Mouse (Mus musculus) hindbrain, postnatal 0 days (tissue): ENCODE data around the gene Cd36. TPM values are rescaled to one million over a fixed set of nuclear protein-coding genes. Genes with fewer than 3 reads are reported as not detected.

Experiments used
- ATAC-seq: fragments of 200-750 bp; cut with Nextera tagmentation; 2 replicates; pipeline ENCODE4 v1.8.0; 2017; ENCODE audit warnings: mild to moderate bottlenecking, moderate TSS enrichment, moderate library complexity
- DNase-seq: peaks from one replicate; pipeline ENCODE4 v3.0.0-alpha.2; 2015; ENCODE audit warnings: low spot score
- H3K27ac ChIP-seq: fragments of 300-500 bp; sonication (generic); 2 replicates; pipeline ENCODE4 v1.5.1; 2014; ENCODE audit warnings: mild to moderate bottlenecking
- H3K27me3 ChIP-seq: fragments of 300-500 bp; sonication (generic); 2 replicates; pipeline ENCODE4 v1.6.1; 2014; ENCODE audit warnings: low read length, mixed read lengths; ENCODE audit not compliant: insufficient read depth
- H3K36me3 ChIP-seq: fragments of 300-500 bp; sonication (generic); 2 replicates; pipeline ENCODE4 v1.6.1; 2014; ENCODE audit warnings: low read length, mixed read lengths; ENCODE audit not compliant: insufficient read depth
- H3K4me1 ChIP-seq: fragments of 300-500 bp; sonication (generic); 2 replicates; pipeline ENCODE4 v1.6.1; 2014; ENCODE audit warnings: antibody characterized with exemption, low read length, mixed read lengths; ENCODE audit not compliant: insufficient read depth
- H3K4me2 ChIP-seq: fragments of 300-500 bp; sonication (generic); 2 replicates; pipeline ENCODE4 v1.6.1; 2014; ENCODE audit warnings: low read depth, mild to moderate bottlenecking, low read length, moderate library complexity, mixed read lengths
- H3K4me3 ChIP-seq: fragments of 300-500 bp; sonication (generic); 2 replicates; pipeline ENCODE4 v1.5.1; 2014; ENCODE audit warnings: low read length
- H3K9ac ChIP-seq: fragments of 300-500 bp; sonication (generic); replicated peaks from 2 replicates; pipeline ENCODE4 v1.6.1; 2014; ENCODE audit warnings: mild to moderate bottlenecking, low read length, moderate library complexity, mixed read lengths
- H3K9me3 ChIP-seq: fragments of 300-500 bp; sonication (generic); 2 replicates; pipeline ENCODE4 v1.6.1; 2016; ENCODE audit warnings: low read length, mixed read lengths
- CTCF ChIP-seq: IDR thresholded peaks from 2 replicates; pipeline ENCODE4 v1.5.1; 2016; ENCODE audit warnings: antibody characterized with exemption, control low read depth, low read depth
- WGBS: fragments of 180-500 bp; shearing (Covaris S2); extraction: QIAGEN DNeasy Blood & Tissue Kit; methylation state at CpG from one replicate; pipeline ENCODE4 v1.1.7; 2014; 5-methylcytosine and 5-hydroxymethylcytosine counted together
- polyA plus RNA-seq: library from polyadenylated mRNA; unstranded; fragments of >200 nt; fragmentation: Nextera tagmentation; extraction: Ambion mirVana; gene quantifications from 2 replicates; pipeline ENCODE4 v1.2.1, GENCODE M21; 2015
- total RNA-seq: library from RNA; depleted of rRNA; stranded (reverse); fragments of >200 nt; gene quantifications from 2 replicates; pipeline ENCODE4 v1.2.3, GENCODE M21; 2014

Gene Cd36
- total and polyA plus RNA-seq, 2 experiments from 2014 or later = 4.0 to 5.1 TPM

DNA sequence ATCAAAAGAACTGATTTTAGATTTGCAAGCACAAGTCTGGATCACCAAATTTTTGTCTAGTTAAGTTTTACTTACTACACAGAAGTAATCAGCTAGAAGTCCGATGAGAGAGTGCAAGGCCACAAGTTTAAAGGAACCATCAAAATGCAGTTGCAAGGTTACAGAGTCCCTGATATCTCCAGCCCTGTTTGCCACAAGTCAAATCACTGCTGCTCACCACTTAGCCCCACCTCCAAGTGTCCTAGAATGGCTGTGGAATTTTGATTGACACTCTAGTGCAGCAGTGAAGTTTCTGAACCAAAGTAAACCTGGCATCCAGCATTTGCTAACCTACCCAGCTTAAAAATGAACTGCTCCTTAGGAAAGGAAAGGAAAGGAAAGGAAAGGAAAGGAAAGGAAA, 39.0 kb downstream of the Cd36 start:
- DNase-seq (no peak), ATAC-seq (no peak)
- no peak overlapping the region for H3K27ac ChIP-seq
- no peaks in the 10 kb centered on the region for H3K9me3 ChIP-seq
- H3K4me3 ChIP-seq = no peak overlapping the region
- no peaks in the 10 kb centered on the region for H3K4me1 ChIP-seq
- H3K9ac ChIP-seq = no peak overlapping the region
- no peak overlapping the region for H3K4me2 ChIP-seq
- no peak for TF ChIP-seq CTCF
- H3K36me3 ChIP-seq = no peaks in the 10 kb centered on the region
- no peaks in the 10 kb centered on the region for H3K27me3 ChIP-seq
- 79% methylated on average over 1 of the region's 1 CpGs for WGBS

GRCm38 (mm10) chr5:17848733-17849132, 39.9 kb downstream of the Cd36 start:
- H3K27me3 ChIP-seq = no peaks in the 10 kb centered on the region
- H3K9ac ChIP-seq = no peak overlapping the region
- H3K4me2 ChIP-seq = no peak overlapping the region
- DNase-seq (no peak), ATAC-seq (no peak)
- no peaks in the 10 kb centered on the region for H3K9me3 ChIP-seq
- H3K27ac ChIP-seq = no peak overlapping the region
- H3K36me3 ChIP-seq = no peaks in the 10 kb centered on the region
- TF ChIP-seq CTCF = no peak
- 90% methylated on average over 2 of the region's 2 CpGs for WGBS
- no peaks in the 10 kb centered on the region for H3K4me1 ChIP-seq
- no peak overlapping the region for H3K4me3 ChIP-seq

DNA sequence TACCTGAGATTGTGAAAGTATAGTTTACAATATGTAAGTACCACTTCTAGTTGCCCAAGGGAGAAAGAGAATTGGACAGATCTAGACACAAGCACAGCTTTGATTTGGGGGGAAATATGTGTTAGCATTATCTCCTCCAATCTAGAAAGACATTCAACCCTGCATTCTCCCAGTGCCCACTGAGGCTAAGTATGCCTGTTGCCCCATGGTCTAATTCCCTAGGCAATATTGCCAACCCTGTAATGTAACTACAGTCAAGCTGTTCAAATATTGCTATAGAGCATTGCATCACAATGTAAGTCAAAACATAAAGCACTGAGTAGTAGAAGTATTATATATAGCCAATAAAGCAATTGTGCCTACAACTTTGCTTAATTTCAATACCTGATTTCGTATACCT, 40.3 kb downstream of the Cd36 start:
- Histone ChIP-seq H3K4me1 (no peaks in the 10 kb centered on the region), H3K9ac (no peak overlapping the region), H3K9me3 (no peaks in the 10 kb centered on the region), H3K36me3 (no peaks in the 10 kb centered on the region), H3K27me3 (no peaks in the 10 kb centered on the region), H3K27ac (no peak overlapping the region), H3K4me2 (no peak overlapping the region), H3K4me3 (no peak overlapping the region)
- DNase-seq (no peak), ATAC-seq (no peak)
- WGBS = 88% methylated on average over 1 of the region's 1 CpGs
- TF ChIP-seq CTCF = no peak

- no peak overlapping the region for H3K9ac ChIP-seq
- WGBS = 89% methylated on average over 3 of the region's 3 CpGs
- ATAC-seq (no peak), DNase-seq (no peak)
- no peaks in the 10 kb centered on the region for H3K27me3 ChIP-seq
- TF ChIP-seq CTCF = no peak
- H3K4me1 ChIP-seq = no peaks in the 10 kb centered on the region
- no peak overlapping the region for H3K4me2 ChIP-seq
- H3K9me3 ChIP-seq = no peaks in the 10 kb centered on the region
- H3K36me3 ChIP-seq = no peaks in the 10 kb centered on the region
- H3K4me3 ChIP-seq = no peak overlapping the region
- no peak overlapping the region for H3K27ac ChIP-seq
Measured at GRCm38 (mm10) chr5:17843921-17844320, 44.7 kb downstream of the Cd36 start.

DNA sequence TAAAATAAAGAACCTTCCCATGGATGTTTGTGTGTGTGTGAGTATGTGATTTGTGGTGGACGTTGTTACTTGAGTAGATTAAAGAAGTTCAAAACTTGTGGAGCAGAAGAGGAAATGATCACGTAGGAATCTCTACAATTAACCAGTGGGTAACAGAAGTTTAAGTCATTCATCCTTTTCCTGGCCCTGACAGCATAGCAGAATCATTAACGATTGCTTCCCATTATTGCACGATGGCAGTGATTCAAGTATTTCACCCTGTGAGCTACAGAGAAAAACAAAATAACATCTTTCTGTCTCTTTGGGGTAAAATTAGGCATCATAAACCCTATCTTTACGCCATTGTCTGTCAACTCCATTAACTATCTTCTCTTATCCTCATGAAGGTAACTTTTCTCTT, 45.3 kb downstream of the Cd36 start:
- ATAC-seq (no peak), DNase-seq (no peak)

GRCm38 (mm10) chr5:17842111-17842729, 46.4 kb downstream of the Cd36 start:
- no peak for ATAC-seq
- Histone ChIP-seq H3K4me1 (no peaks in the 10 kb centered on the region), H3K27ac (no peak overlapping the region), H3K4me3 (no peak overlapping the region), H3K9me3 (no peaks in the 10 kb centered on the region), H3K27me3 (no peaks in the 10 kb centered on the region), H3K9ac (no peak overlapping the region), H3K36me3 (no peaks in the 10 kb centered on the region), H3K4me2 (no peak overlapping the region)
- TF ChIP-seq CTCF = no peak
- DNase-seq = no peak
- WGBS = 83% methylated on average over 7 of the region's 7 CpGs

More for the DNA sequence above, 45.3 kb downstream of the Cd36 start:
- Histone ChIP-seq H3K4me2 (no peak overlapping the region), H3K4me3 (no peak overlapping the region), H3K9ac (no peak overlapping the region), H3K4me1 (no peaks in the 10 kb centered on the region), H3K27me3 (no peaks in the 10 kb centered on the region), H3K27ac (no peak overlapping the region), H3K9me3 (no peaks in the 10 kb centered on the region), H3K36me3 (no peaks in the 10 kb centered on the region)
- TF ChIP-seq CTCF = no peak
- 73% methylated on average over 5 of the region's 5 CpGs for WGBS

DNA sequence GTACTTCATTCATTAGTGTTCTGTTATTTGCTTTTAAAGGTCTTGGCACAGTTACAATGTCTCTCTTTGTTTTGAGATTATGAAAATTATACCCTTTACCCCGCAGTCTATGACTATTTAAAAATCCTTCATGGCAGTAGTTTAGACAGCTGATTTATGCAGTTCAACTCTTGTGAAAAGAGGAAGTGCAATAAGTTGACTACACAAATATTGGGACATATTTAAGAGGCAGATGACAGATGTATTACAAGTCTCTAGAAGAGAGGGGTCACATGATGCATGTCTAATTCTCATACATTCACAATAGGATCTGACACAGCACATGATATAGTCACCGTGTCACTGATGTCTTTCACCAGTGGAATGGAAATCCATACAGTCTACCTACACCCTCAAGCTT, 49.1 kb downstream of the Cd36 start:
- Histone ChIP-seq H3K36me3 (no peaks in the 10 kb centered on the region), H3K27me3 (no peaks in the 10 kb centered on the region), H3K4me1 (no peaks in the 10 kb centered on the region), H3K9me3 (no peaks in the 10 kb centered on the region), H3K4me3 (no peak overlapping the region), H3K4me2 (no peak overlapping the region), H3K9ac (no peak overlapping the region), H3K27ac (no peak overlapping the region)
- 76% methylated on average over 2 of the region's 2 CpGs for WGBS
- no peak for TF ChIP-seq CTCF
- DNase-seq = no peak
- ATAC-seq = no peak
